Mouse (Mus musculus): ENCODE results near the gene Fbp1. TPM values are rescaled to one million over a fixed set of nuclear protein-coding genes. Genes with fewer than 3 reads are reported as not detected.
"Not testable (repeated sequence)": the region's sequence is repeated elsewhere in the genome, so short reads cannot be mapped to it uniquely, and the experiment has no call there.

Fbp1 gene
- polyA plus RNA-seq, 1 experiment = 13.1 TPM

- peak; percentile 45 for DNase-seq (ENCODE audit: low spot score)
Observed at GRCm38 (mm10) chr13:62854666-62855065, 33.4 kb downstream of the Fbp1 start.

- DNase-seq (ENCODE audit: low spot score) = no peak
Observed at GRCm38 (mm10) chr13:62833341-62833740, 54.7 kb downstream of the Fbp1 start.

- no peak for DNase-seq (ENCODE audit: low spot score)
Observed at GRCm38 (mm10) chr13:62832239-62832638, 55.8 kb downstream of the Fbp1 start.

GRCm38 (mm10) chr13:62815705-62816104 is 72.4 kb downstream of the Fbp1 start:
- DNase-seq (ENCODE audit: low spot score) = not testable (repeated sequence)

Other genes with a start within 250 kb of the Fbp1 start
- gene Platr25, start 127.6 kb downstream of the Fbp1 start, polyA plus RNA-seq (2012; rRNA removed) = 14.4 and 14.8 TPM in 2 replicates
- gene Gm5141, start 102.5 kb downstream of the Fbp1 start, polyA plus RNA-seq (2012; rRNA removed) = 2.8 and 3.5 TPM in 2 replicates
- gene Fbp2, start 29.9 kb downstream of the Fbp1 start, polyA plus RNA-seq (2012; rRNA removed) = 29.3 and 33.6 TPM in 2 replicates
- gene 2010111I01Rik, start 76.6 kb upstream of the Fbp1 start, polyA plus RNA-seq (2012; rRNA removed) = 290 and 374 TPM in 2 replicates

All from urinary bladder, adult 2 months (tissue).